Mouse (Mus musculus): Measurements from ENCODE around the gene Spata21.
A peak's percentile ranks its signal among the peaks of the same experiment; 100 is the strongest.

The Spata21 gene

GRCm38 (mm10) chr4:141088033-141088432, at the start of gene Spata21:
TSS of gene Spata21 (plus strand) at chr4:141088333.
- DNase-seq (ENCODE audit: low read depth in 2 of 2, low spot score in 2 of 2), result no peak

GRCm38 (mm10) chr4:141041117-141041516, 47.0 kb upstream of the Spata21 start:
- DNase-seq (ENCODE audit: low read depth in 2 of 2, low spot score in 2 of 2), result no peak

- DNase-seq (ENCODE audit: low read depth in 2 of 2, low spot score in 2 of 2), result peak; percentile 54 to 66
Measured at GRCm38 (mm10) chr4:141044816-141045215, 43.3 kb upstream of the Spata21 start.

- no peak for DNase-seq (ENCODE audit: low read depth in 2 of 2, low spot score in 2 of 2)
Measured at GRCm38 (mm10) chr4:141048810-141049475, 39.2 kb upstream of the Spata21 start.

- no peak for DNase-seq (ENCODE audit: low read depth in 2 of 2, low spot score in 2 of 2)
Measured at GRCm38 (mm10) chr4:141049476-141049835, 38.7 kb upstream of the Spata21 start.

- DNase-seq (ENCODE audit: low read depth in 2 of 2, low spot score in 2 of 2), result no peak
Measured at GRCm38 (mm10) chr4:141052442-141052841, 35.7 kb upstream of the Spata21 start.

GRCm38 (mm10) chr4:141053138-141053537, 35.0 kb upstream of the Spata21 start:
- DNase-seq (ENCODE audit: low read depth in 2 of 2, low spot score in 2 of 2), result no peak

GRCm38 (mm10) chr4:141053568-141054161, 34.5 kb upstream of the Spata21 start:
- DNase-seq (ENCODE audit: low read depth in 2 of 2, low spot score in 2 of 2), result no peak

GRCm38 (mm10) chr4:141056970-141057369, 31.2 kb upstream of the Spata21 start:
- DNase-seq (ENCODE audit: low read depth in 2 of 2, low spot score in 2 of 2), result no peak

GRCm38 (mm10) chr4:141058835-141059234, 29.3 kb upstream of the Spata21 start:
- DNase-seq (ENCODE audit: low read depth in 2 of 2, low spot score in 2 of 2), result no peak

GRCm38 (mm10) chr4:141059616-141060425, 28.3 kb upstream of the Spata21 start:
- DNase-seq (ENCODE audit: low read depth in 2 of 2, low spot score in 2 of 2), result no peak

GRCm38 (mm10) chr4:141060426-141061301, 27.5 kb upstream of the Spata21 start, which contains the start of gene Crocc:
TSS of gene Crocc (minus strand) at chr4:141060550.
- peak; percentile 98 to 99 for DNase-seq (ENCODE audit: low read depth in 2 of 2, low spot score in 2 of 2)

- no peak for DNase-seq (ENCODE audit: low read depth in 2 of 2, low spot score in 2 of 2)
Measured at GRCm38 (mm10) chr4:141064104-141064659, 24.0 kb upstream of the Spata21 start.

GRCm38 (mm10) chr4:141065123-141065522, 23.0 kb upstream of the Spata21 start:
- peak; percentile 77 to 81 for DNase-seq (ENCODE audit: low read depth in 2 of 2, low spot score in 2 of 2)

GRCm38 (mm10) chr4:141066709-141067515, 21.2 kb upstream of the Spata21 start:
- no peak for DNase-seq (ENCODE audit: low read depth in 2 of 2, low spot score in 2 of 2)

- DNase-seq (ENCODE audit: low read depth in 2 of 2, low spot score in 2 of 2), result no peak
Measured at GRCm38 (mm10) chr4:141067516-141068046, 20.6 kb upstream of the Spata21 start.

GRCm38 (mm10) chr4:141068655-141069054, 19.5 kb upstream of the Spata21 start:
- no peak for DNase-seq (ENCODE audit: low read depth in 2 of 2, low spot score in 2 of 2)

GRCm38 (mm10) chr4:141069731-141070130, 18.4 kb upstream of the Spata21 start:
- peak; percentile 28 to 51 for DNase-seq (ENCODE audit: low read depth in 2 of 2, low spot score in 2 of 2)

GRCm38 (mm10) chr4:141072502-141072901, 15.6 kb upstream of the Spata21 start:
- DNase-seq (ENCODE audit: low read depth in 2 of 2, low spot score in 2 of 2), result no peak

- no peak for DNase-seq (ENCODE audit: low read depth in 2 of 2, low spot score in 2 of 2)
Measured at GRCm38 (mm10) chr4:141073661-141074060, 14.5 kb upstream of the Spata21 start.

All from CD8-positive naive resting alpha-beta T cell, adult 2 months (primary cell).